Mouse (Mus musculus): ENCODE measurements around the gene Acvrl1. TPM values are rescaled to one million over a fixed set of nuclear protein-coding genes. Genes with fewer than 3 reads are reported as not detected.

The Acvrl1 gene
- polyA plus RNA-seq, 1 experiment from 2014 or later, result 2.0 TPM

DNA sequence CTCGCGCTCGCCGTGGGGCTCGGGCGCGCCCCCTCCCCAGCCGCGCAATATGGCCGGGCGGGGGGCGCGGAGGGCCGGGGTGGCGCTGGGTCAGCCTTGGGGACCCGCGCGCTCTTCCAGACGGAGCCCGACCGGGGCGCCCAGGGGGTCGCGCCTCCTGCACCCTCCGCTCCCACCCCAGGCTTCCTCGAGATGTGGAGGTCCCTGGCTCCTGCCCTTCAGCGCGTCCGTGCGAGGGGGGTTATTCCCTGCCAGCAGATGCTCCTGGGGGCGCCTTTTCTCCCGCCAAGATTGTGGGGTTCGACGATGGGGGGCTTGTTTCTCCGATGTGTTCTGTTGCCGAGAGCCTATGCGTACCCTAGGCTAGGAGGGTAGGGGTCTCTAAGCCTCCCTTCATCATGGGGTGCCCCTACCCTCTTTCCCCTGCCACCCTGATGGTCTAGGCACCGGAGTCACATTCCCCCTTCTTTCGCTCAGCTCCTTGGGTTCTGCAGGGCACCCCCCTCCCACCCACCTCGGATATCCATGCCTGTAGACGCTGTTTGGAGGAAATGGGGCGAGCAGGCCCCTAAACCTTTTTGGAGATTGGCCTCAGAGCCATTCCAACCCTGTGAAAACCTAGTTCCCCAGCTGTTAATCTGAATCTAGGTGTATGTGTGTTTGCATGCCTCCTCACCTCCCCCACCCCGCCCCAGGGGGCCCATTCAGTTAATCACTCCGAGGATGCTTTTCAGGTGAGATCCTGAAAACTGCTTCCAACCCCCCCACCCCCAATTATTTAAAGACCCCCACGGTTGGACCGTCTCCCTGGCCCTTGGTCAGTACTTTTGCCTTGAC lies 46.2 kb downstream of the Acvrl1 start:
- H3K4me3 ChIP-seq (ENCODE audit: low read depth, low read length), result peak overlapping the region; percentile 83
- peak overlapping the region; percentile 58 for H3K27ac ChIP-seq (ENCODE audit: low read depth, low read length)
- no peaks in the 10 kb centered on the region for H3K36me3 ChIP-seq (ENCODE audit: control insufficient read depth, insufficient read depth, low read length)
- peak overlapping the region; percentile 97 for H3K4me2 ChIP-seq
- H3K9ac ChIP-seq (ENCODE audit: low read depth, low read length), result peak overlapping the region; percentile 90
- no peaks in the 10 kb centered on the region for H3K27me3 ChIP-seq (ENCODE audit: control insufficient read depth, insufficient read depth, low read length)
- no peaks in the 10 kb centered on the region for H3K9me3 ChIP-seq (replicated peaks; ENCODE audit: control insufficient read depth, low read length)
- H3K4me1 ChIP-seq (ENCODE audit: control insufficient read depth, insufficient read depth, low read length), result peaks cover 37% of the 10 kb centered on the region
- ATAC-seq (replicated peaks; ENCODE audit: insufficient number of reproducible peaks, low FRiP score, low TSS enrichment), result no peak; the same call in 1 of the 2 replicates
- under 1% methylated on average over 42 of the region's 46 CpGs for WGBS (ENCODE audit: insufficient replicate concordance)

DNA sequence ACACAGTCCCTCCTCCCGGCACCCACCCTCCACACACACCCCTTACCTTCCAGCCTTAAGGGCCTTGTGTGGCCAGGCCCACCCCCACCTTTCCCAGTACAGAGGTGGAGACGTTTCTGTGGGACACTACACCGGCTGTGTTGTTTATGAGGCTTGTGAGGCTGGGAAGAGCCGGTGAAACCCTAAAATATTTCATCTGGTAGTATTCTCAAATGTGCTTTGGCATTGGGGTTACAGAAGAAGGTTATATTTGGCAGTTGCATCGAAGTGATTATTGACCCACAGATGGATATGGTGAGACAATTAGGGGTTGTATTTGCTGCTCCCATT lies 46.8 kb downstream of the Acvrl1 start:
- Histone ChIP-seq H3K4me2 (peak overlapping the region; percentile 97), H3K27me3 (ENCODE audit: control insufficient read depth, insufficient read depth, low read length) (no peaks in the 10 kb centered on the region), H3K9ac (ENCODE audit: low read depth, low read length) (peak overlapping the region; percentile 90), H3K27ac (ENCODE audit: low read depth, low read length) (no peak overlapping the region), H3K4me1 (ENCODE audit: control insufficient read depth, insufficient read depth, low read length) (peaks cover 41% of the 10 kb centered on the region), H3K4me3 (ENCODE audit: low read depth, low read length) (peak overlapping the region; percentile 83), H3K36me3 (ENCODE audit: control insufficient read depth, insufficient read depth, low read length) (no peaks in the 10 kb centered on the region), H3K9me3 (replicated peaks; ENCODE audit: control insufficient read depth, low read length) (no peaks in the 10 kb centered on the region)
- WGBS (ENCODE audit: insufficient replicate concordance), result 12% methylated on average over 5 of the region's 5 CpGs
- ATAC-seq (replicated peaks; ENCODE audit: insufficient number of reproducible peaks, low FRiP score, low TSS enrichment), result no peak

DNA sequence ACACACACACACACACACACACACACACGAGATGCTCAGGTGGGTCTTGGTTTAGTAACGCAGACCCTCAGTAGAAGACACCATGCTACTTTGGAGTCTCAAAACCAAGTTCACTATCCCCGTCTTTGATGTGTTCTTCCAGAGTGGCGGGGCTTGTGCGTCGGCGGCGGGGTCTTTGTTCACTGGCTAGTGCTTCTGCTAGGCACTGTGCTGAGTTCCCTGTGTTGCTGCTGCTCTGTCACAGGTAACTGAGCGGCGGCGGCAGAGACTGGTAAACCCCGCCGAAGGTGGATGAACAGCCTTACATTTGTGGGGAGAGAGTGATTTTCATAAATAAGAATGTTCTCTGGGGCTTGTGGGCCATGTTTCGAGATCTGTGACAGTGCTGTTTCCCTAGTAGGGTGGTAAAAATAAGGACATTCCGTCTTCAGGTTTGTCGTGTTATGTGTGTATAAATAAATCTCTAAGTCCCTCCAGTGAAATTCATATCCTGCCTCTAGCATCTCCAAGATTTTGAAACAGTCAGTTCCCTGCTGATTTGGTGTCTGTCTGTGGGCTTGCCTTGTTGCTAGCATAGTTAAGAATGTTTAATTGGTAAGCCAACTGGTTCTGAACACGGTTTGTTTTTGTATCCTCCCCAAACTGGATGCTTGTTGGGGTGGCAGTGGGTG lies 47.4 kb downstream of the Acvrl1 start:
- Histone ChIP-seq H3K36me3 (ENCODE audit: control insufficient read depth, insufficient read depth, low read length) (no peaks in the 10 kb centered on the region), H3K27ac (ENCODE audit: low read depth, low read length) (peak overlapping the region; percentile 55; the same call in 1 of the 2 replicates), H3K9me3 (replicated peaks; ENCODE audit: control insufficient read depth, low read length) (no peaks in the 10 kb centered on the region), H3K4me1 (ENCODE audit: control insufficient read depth, insufficient read depth, low read length) (peaks cover 47% of the 10 kb centered on the region), H3K4me3 (ENCODE audit: low read depth, low read length) (peak overlapping the region; percentile 83), H3K27me3 (ENCODE audit: control insufficient read depth, insufficient read depth, low read length) (no peaks in the 10 kb centered on the region), H3K9ac (ENCODE audit: low read depth, low read length) (peak overlapping the region; percentile 90), H3K4me2 (peak overlapping the region; percentile 97)
- no peak for ATAC-seq (replicated peaks; ENCODE audit: insufficient number of reproducible peaks, low FRiP score, low TSS enrichment)
- 27% methylated on average over 17 of the region's 17 CpGs for WGBS (ENCODE audit: insufficient replicate concordance)

DNA sequence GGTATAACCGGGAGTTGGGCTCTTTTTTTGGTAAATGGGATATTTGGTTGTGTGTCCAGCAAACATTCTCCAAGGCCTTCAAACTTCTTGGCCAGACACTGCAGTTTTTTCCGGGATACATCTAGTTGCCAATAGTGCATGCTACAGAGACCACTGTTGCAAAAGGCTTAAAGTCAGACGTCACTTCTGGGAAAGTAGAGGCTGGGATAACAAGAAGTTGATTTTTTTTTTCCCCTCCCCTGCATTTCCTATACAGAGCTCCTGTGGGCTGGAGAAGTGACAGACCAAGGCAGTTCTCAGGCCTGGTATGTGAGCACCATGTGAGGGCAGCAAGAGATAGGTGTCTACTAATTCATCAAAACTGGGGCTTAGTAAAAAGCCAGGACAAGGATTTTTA lies 48.0 kb downstream of the Acvrl1 start:
- WGBS (ENCODE audit: insufficient replicate concordance), result 23% methylated on average over 3 of the region's 3 CpGs

DNA sequence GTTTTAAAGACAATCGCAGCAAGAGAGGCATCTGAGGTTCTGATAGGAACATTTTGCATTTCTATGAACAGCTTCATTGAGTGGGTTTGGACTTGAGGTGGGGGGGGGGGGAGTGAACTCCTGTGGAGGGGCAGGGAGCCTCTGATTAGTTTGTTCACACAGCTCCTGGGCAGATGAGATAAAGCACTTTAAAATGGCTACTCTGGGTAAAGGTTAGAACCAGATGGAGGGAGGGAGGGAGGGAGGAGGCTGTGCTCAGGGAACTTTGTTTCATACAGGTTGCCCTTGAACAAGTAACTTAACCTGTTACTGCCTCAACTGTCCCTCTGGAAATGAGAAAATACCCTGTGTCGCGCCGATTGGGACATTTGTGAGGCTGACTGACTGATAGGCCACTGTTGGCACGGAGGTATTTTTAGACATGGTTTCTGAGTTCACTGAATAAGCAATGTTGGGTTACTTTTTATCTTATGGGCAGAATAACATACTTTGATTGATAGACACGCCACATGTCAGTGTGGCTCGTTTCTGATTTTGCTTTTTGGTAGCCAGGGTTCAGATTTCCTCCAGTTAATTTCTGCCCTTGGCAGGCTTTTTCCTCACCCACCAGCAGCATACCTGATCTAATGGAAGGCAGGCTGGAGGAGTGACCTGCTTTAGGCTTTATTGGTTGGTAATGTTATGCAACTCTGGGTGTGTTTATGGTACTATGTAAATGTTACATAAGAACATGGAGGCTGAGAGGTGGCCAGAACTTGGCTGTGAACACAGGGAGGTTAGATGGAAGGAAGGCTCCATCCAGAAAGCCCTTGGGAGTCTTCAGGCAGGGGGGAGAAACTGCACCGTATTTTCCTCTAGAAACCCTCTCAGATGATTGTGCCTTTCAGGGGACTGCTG lies 48.7 kb downstream of the Acvrl1 start:
- Histone ChIP-seq H3K27ac (ENCODE audit: low read depth, low read length) (peak overlapping the region; percentile 55), H3K4me2 (peak overlapping the region; percentile 97), H3K4me1 (ENCODE audit: control insufficient read depth, insufficient read depth, low read length) (peaks cover 57% of the 10 kb centered on the region), H3K9ac (ENCODE audit: low read depth, low read length) (no peak overlapping the region), H3K9me3 (replicated peaks; ENCODE audit: control insufficient read depth, low read length) (no peaks in the 10 kb centered on the region), H3K36me3 (ENCODE audit: control insufficient read depth, insufficient read depth, low read length) (no peaks in the 10 kb centered on the region), H3K4me3 (ENCODE audit: low read depth, low read length) (no peak overlapping the region; the same call in 1 of the 2 replicates), H3K27me3 (ENCODE audit: control insufficient read depth, insufficient read depth, low read length) (no peaks in the 10 kb centered on the region)
- WGBS (ENCODE audit: insufficient replicate concordance), result 33% methylated on average over 8 of the region's 8 CpGs
- ATAC-seq (replicated peaks; ENCODE audit: insufficient number of reproducible peaks, low FRiP score, low TSS enrichment), result no peak

More for the DNA sequence above, 48.0 kb downstream of the Acvrl1 start:
- Histone ChIP-seq H3K27me3 (ENCODE audit: control insufficient read depth, insufficient read depth, low read length) (no peaks in the 10 kb centered on the region), H3K9ac (ENCODE audit: low read depth, low read length) (peak overlapping the region; percentile 90; the same call in 1 of the 2 replicates), H3K4me1 (ENCODE audit: control insufficient read depth, insufficient read depth, low read length) (peaks cover 53% of the 10 kb centered on the region), H3K9me3 (replicated peaks; ENCODE audit: control insufficient read depth, low read length) (no peaks in the 10 kb centered on the region), H3K4me2 (peak overlapping the region; percentile 97), H3K36me3 (ENCODE audit: control insufficient read depth, insufficient read depth, low read length) (no peaks in the 10 kb centered on the region), H3K27ac (ENCODE audit: low read depth, low read length) (peak overlapping the region; percentile 55), H3K4me3 (ENCODE audit: low read depth, low read length) (peak overlapping the region; percentile 83; the same call in 1 of the 2 replicates)
- ATAC-seq (replicated peaks; ENCODE audit: insufficient number of reproducible peaks, low FRiP score, low TSS enrichment), result no peak

DNA sequence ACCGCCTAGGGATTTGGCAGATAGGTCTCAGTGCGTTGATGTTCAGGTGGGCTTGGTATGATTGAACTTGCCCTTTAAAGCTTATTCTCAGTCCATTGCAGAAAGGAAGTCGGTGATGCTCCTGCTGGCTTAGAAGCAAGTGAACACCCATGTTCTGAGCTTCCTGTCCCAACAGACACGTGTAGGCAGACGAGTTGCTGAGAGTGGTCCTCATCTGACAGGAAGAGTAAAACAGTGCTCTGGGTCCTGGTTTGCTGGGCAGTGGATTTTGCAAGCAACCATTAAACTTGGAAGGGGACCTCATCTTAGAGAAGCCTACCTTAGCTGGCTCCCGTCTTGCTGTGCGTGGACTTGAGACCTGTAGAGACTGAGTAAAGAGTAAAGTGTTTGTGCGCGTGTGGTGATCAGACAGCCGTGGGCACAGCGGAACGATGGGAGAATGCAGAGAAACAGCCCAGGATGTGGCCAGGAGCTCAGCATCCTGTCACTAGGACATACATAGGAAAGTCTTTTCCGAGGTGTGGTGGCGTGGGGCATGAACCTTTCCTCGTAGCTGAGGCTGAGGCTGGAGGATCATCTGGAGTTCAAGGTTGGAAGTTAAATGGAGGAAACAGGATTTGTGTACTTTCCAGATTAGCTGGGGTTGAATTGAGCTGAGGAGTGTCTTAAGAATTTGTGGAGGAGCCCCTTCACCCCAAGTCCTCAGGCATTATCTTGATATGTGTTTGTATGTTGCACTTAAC lies 52.2 kb downstream of the Acvrl1 start:
- Histone ChIP-seq H3K36me3 (ENCODE audit: control insufficient read depth, insufficient read depth, low read length) (no peaks in the 10 kb centered on the region), H3K9ac (ENCODE audit: low read depth, low read length) (no peak overlapping the region), H3K4me2 (no peak overlapping the region), H3K27ac (ENCODE audit: low read depth, low read length) (no peak overlapping the region), H3K27me3 (ENCODE audit: control insufficient read depth, insufficient read depth, low read length) (no peaks in the 10 kb centered on the region), H3K4me1 (ENCODE audit: control insufficient read depth, insufficient read depth, low read length) (peaks cover 46% of the 10 kb centered on the region), H3K4me3 (ENCODE audit: low read depth, low read length) (no peak overlapping the region), H3K9me3 (replicated peaks; ENCODE audit: control insufficient read depth, low read length) (no peaks in the 10 kb centered on the region)
- no peak for ATAC-seq (replicated peaks; ENCODE audit: insufficient number of reproducible peaks, low FRiP score, low TSS enrichment)
- 68% methylated on average over 15 of the region's 15 CpGs for WGBS (ENCODE audit: insufficient replicate concordance)

DNA sequence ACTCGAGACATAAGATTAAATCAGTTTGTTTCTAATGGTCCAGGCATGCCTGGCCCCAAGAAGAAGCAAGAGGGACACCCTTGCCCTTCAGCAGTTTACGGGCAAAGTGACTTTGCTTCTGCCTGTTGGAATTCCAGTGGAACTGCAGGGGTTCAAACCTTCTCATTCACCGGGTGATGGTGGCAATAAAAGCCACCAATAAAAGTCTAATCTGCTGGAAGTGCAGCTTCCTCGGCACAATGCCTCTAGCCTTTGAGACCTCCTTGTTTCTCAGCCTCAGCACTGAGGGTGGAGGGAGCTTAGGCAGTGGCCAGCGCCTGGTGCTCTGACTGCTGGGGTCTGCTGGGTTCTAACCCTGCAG lies 52.8 kb downstream of the Acvrl1 start:
- H3K27ac ChIP-seq (ENCODE audit: low read depth, low read length), result no peak overlapping the region
- peaks cover 41% of the 10 kb centered on the region for H3K4me1 ChIP-seq (ENCODE audit: control insufficient read depth, insufficient read depth, low read length)
- H3K4me2 ChIP-seq, result no peak overlapping the region
- WGBS (ENCODE audit: insufficient replicate concordance), result 42% methylated on average over 5 of the region's 5 CpGs
- H3K27me3 ChIP-seq (ENCODE audit: control insufficient read depth, insufficient read depth, low read length), result no peaks in the 10 kb centered on the region
- H3K4me3 ChIP-seq (ENCODE audit: low read depth, low read length), result no peak overlapping the region
- no peak for ATAC-seq (replicated peaks; ENCODE audit: insufficient number of reproducible peaks, low FRiP score, low TSS enrichment)
- H3K9ac ChIP-seq (ENCODE audit: low read depth, low read length), result peak overlapping the region; percentile 56
- H3K9me3 ChIP-seq (replicated peaks; ENCODE audit: control insufficient read depth, low read length), result no peaks in the 10 kb centered on the region
- no peaks in the 10 kb centered on the region for H3K36me3 ChIP-seq (ENCODE audit: control insufficient read depth, insufficient read depth, low read length)

DNA sequence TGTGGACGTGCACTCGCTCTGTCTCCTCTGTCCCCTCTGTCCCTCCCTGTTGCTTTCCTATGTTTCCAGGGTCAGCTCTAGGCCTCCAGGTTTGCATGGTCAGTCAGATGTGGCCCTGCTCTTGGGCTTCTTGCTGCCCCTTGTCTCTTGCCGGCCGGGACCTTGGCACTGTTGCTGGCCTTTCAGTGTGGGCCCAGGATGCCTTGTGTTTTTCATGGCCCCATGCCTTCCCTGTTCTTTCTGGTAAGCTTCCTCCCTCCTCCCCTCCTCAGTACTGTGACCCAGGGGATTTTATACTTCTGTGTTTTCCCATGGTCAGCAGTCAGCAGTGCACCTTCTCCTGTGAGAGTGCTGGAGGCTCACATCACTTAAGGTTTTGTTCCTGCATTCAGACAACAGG lies 53.2 kb downstream of the Acvrl1 start:
- WGBS (ENCODE audit: insufficient replicate concordance), result 48% methylated on average over 4 of the region's 4 CpGs
- no peak overlapping the region for H3K4me2 ChIP-seq
- no peaks in the 10 kb centered on the region for H3K36me3 ChIP-seq (ENCODE audit: control insufficient read depth, insufficient read depth, low read length)
- peaks cover 37% of the 10 kb centered on the region for H3K4me1 ChIP-seq (ENCODE audit: control insufficient read depth, insufficient read depth, low read length)
- ATAC-seq (replicated peaks; ENCODE audit: insufficient number of reproducible peaks, low FRiP score, low TSS enrichment), result no peak
- H3K9me3 ChIP-seq (replicated peaks; ENCODE audit: control insufficient read depth, low read length), result no peaks in the 10 kb centered on the region
- H3K9ac ChIP-seq (ENCODE audit: low read depth, low read length), result peak overlapping the region; percentile 56
- no peak overlapping the region for H3K4me3 ChIP-seq (ENCODE audit: low read depth, low read length)
- no peak overlapping the region for H3K27ac ChIP-seq (ENCODE audit: low read depth, low read length)
- no peaks in the 10 kb centered on the region for H3K27me3 ChIP-seq (ENCODE audit: control insufficient read depth, insufficient read depth, low read length)

All from heart, embryonic 11.5 days (tissue).